ENCODE assay signal across 8 mouse cellular contexts in genomic region chr9:108306571-108306980, GRCm38 (mm10). TPM values are rescaled to one million over a fixed set of nuclear protein-coding genes. Genes with fewer than 3 reads are reported as not detected.
DNase-seq lines count a peak whose midpoint lies in the region; ATAC-seq and TF ChIP-seq lines count a peak whose summit lies in the region.

No protein-coding gene starts in this region.

- peak; percentile 60 for DNase-seq in layer of hippocampus, adult 9-11 months
- no peak for DNase-seq in layer of hippocampus, adult 8-10 months (ENCODE audit: low spot score in 2 of 2)
- peak; percentile 82 for DNase-seq in brain, embryonic 14.5 days (ENCODE audit: low read depth)
- DNase-seq in gastrocnemius, adult 2 months, result peak; percentile 94
- peak; percentile 91 for DNase-seq in liver, postnatal 0 days
- DNase-seq in thymus, postnatal 0 days (ENCODE audit: low spot score), result peak; percentile 86

- peaks cover 20% of the 10 kb centered on the region for H3K36me3 ChIP-seq in liver, postnatal 0 days (replicated peaks; ENCODE audit: insufficient read depth, low read length)
- peaks cover 25% of the 10 kb centered on the region for H3K36me3 ChIP-seq in neural tube, embryonic 13.5 days

- H3K4me1 ChIP-seq in liver, postnatal 0 days (ENCODE audit: insufficient read depth), result peaks cover 40% of the 10 kb centered on the region
- H3K4me1 ChIP-seq in neural tube, embryonic 13.5 days (replicated peaks), result peaks cover 57% of the 10 kb centered on the region

- intact Hi-C loops in gastrocnemius, adult 2 months (cut with DNase I), result loop anchor here (2.0 kb wide), 1 partner anchor 42 kb away; no protein-coding TSS in a partner anchor

- peak; percentile 50 for ATAC-seq in inflammation-experienced regulatory T-cells, adult 6 months
- peak; percentile 75 for ATAC-seq in liver, postnatal 0 days
- peak; percentile 82 for ATAC-seq in neural tube, embryonic 13.5 days (ENCODE audit: low read depth)

- H3K4me2 ChIP-seq in liver, postnatal 0 days (ENCODE audit: low read depth, low read length), result peak overlapping the region; percentile 87
- peak overlapping the region; percentile 70 for H3K4me2 ChIP-seq in neural tube, embryonic 13.5 days

- H3K9me3 ChIP-seq in liver, postnatal 0 days (ENCODE audit: low read length), result no peaks in the 10 kb centered on the region
- H3K9me3 ChIP-seq in neural tube, embryonic 13.5 days, result no peaks in the 10 kb centered on the region

- no peaks in the 10 kb centered on the region for H3K27me3 ChIP-seq in liver, postnatal 0 days (ENCODE audit: insufficient read depth, low read length)
- H3K27me3 ChIP-seq in neural tube, embryonic 13.5 days, result no peaks in the 10 kb centered on the region

- H3K27ac ChIP-seq in gastrocnemius, adult 2 months, result peak overlapping the region; percentile 100
- peak overlapping the region; percentile 100 for H3K27ac ChIP-seq in liver, postnatal 0 days (ENCODE audit: low read depth)
- peak overlapping the region; percentile 98 for H3K27ac ChIP-seq in neural tube, embryonic 13.5 days (replicated peaks)

- no peak for TF ChIP-seq CTCF in brain, embryonic 14.5 days (IDR thresholded peaks at IDR 0.05; ENCODE audit: borderline replicate concordance, extremely low read depth, insufficient read depth, insufficient read length)
- no peak for TF ChIP-seq CTCF in gastrocnemius, adult 2 months (IDR thresholded peaks at IDR 0.05)
- TF ChIP-seq CTCF in liver, postnatal 0 days (IDR thresholded peaks at IDR 0.05; ENCODE audit: low read depth), result no peak

- TF ChIP-seq EP300 in liver, postnatal 0 days (IDR thresholded peaks at IDR 0.05; ENCODE audit: low read depth), result no peak

- H3K9ac ChIP-seq in liver, postnatal 0 days (replicated peaks), result peak overlapping the region; percentile 99
- peak overlapping the region; percentile 91 for H3K9ac ChIP-seq in neural tube, embryonic 13.5 days

- TF ChIP-seq POLR2A in brain, embryonic 14.5 days (IDR thresholded peaks at IDR 0.05; ENCODE audit: borderline replicate concordance, extremely low read depth, insufficient read depth, insufficient read length, poor library complexity, severe bottlenecking), result no peak

- WGBS in liver, postnatal 0 days (ENCODE audit: insufficient replicate concordance), result under 1% methylated on average over 41 of the region's 51 CpGs
- 0% methylated on average over 38 of the region's 51 CpGs for WGBS in neural tube, embryonic 13.5 days

- peak overlapping the region; percentile 100 for H3K4me3 ChIP-seq in gastrocnemius, adult 2 months
- H3K4me3 ChIP-seq in liver, postnatal 0 days (ENCODE audit: low read depth, low read length), result peak overlapping the region; percentile 98
- H3K4me3 ChIP-seq in neural tube, embryonic 13.5 days, result peak overlapping the region; percentile 90

RNA-seq across cellular contexts. Expression of gene Tcta, which starts 0.6 kb away (rescaled TPM):
- 10 to 100 TPM; 31.7 to 39.2 (median 36.8) TPM for total RNA-seq in layer of hippocampus, adult 8-10 months (2022)
- 34.6 and 39.0 TPM in 2 replicates for polyA plus RNA-seq in brain, embryonic 14.5 days (2012; rRNA removed)
- total RNA-seq in gastrocnemius, adult 2 months (2021), result 10 to 100 TPM; 27.0 to 35.1 TPM
- 10 to 100 TPM in 2 of 3 experiments, 1 to 10 TPM in 1; 9.6 to 17.6 (median 14.8) TPM for polyA plus RNA-seq in inflammation-experienced regulatory T-cells, adult 6 months (2017; shearing (Covaris generic))
- polyA plus RNA-seq in liver, postnatal 0 days (2015; fragmentation: Nextera tagmentation; extraction: Ambion mirVana), result 14.8 and 16.3 TPM in 2 replicates
- polyA plus RNA-seq in neural tube, embryonic 13.5 days (2015; fragmentation: Nextera tagmentation; extraction: Ambion mirVana), result 51.9 and 62.2 TPM in 2 replicates
- 41.6 and 45.7 TPM in 2 replicates for polyA plus RNA-seq in thymus, postnatal 0 days (2015; fragmentation: Nextera tagmentation; extraction: Ambion mirVana)

RNA-seq across cellular contexts. Expression of gene Rhoa, which starts 0.6 kb away (rescaled TPM):
- total RNA-seq in layer of hippocampus, adult 8-10 months (2022), result 100 to 1,000 TPM; 157 to 186 (median 166) TPM
- polyA plus RNA-seq in brain, embryonic 14.5 days (2012; rRNA removed), result 124 and 160 TPM in 2 replicates
- 100 to 1,000 TPM in 1 of 2 experiments, 10 to 100 TPM in 1; 95.0 to 122 TPM for total RNA-seq in gastrocnemius, adult 2 months (2021)
- polyA plus RNA-seq in inflammation-experienced regulatory T-cells, adult 6 months (2017; shearing (Covaris generic)), result 100 to 1,000 TPM; 323 to 459 (median 386) TPM
- polyA plus RNA-seq in liver, postnatal 0 days (2015; fragmentation: Nextera tagmentation; extraction: Ambion mirVana), result 163 and 165 TPM in 2 replicates
- 309 and 338 TPM in 2 replicates for polyA plus RNA-seq in neural tube, embryonic 13.5 days (2015; fragmentation: Nextera tagmentation; extraction: Ambion mirVana)
- polyA plus RNA-seq in thymus, postnatal 0 days (2015; fragmentation: Nextera tagmentation; extraction: Ambion mirVana), result 517 and 543 TPM in 2 replicates

RNA-seq across cellular contexts. Expression of gene Amt, which starts 9.9 kb away (rescaled TPM):
- 10 to 100 TPM; 30.1 to 37.2 (median 34.8) TPM for total RNA-seq in layer of hippocampus, adult 8-10 months (2022)
- polyA plus RNA-seq in brain, embryonic 14.5 days (2012; rRNA removed), result 58.0 and 67.8 TPM in 2 replicates
- 1 to 10 TPM; 1.0 to 1.4 TPM for total RNA-seq in gastrocnemius, adult 2 months (2021)
- polyA plus RNA-seq in inflammation-experienced regulatory T-cells, adult 6 months (2017; shearing (Covaris generic)), result 1 to 10 TPM in 2 of 3 experiments, under 1 TPM in 1; 0.18 to 1.3 (median 1.1) TPM
- polyA plus RNA-seq in liver, postnatal 0 days (2015; fragmentation: Nextera tagmentation; extraction: Ambion mirVana), result 10.9 and 13.5 TPM in 2 replicates
- polyA plus RNA-seq in neural tube, embryonic 13.5 days (2015; fragmentation: Nextera tagmentation; extraction: Ambion mirVana), result 29.1 and 30.6 TPM in 2 replicates
- 1.1 and 1.8 TPM in 2 replicates for polyA plus RNA-seq in thymus, postnatal 0 days (2015; fragmentation: Nextera tagmentation; extraction: Ambion mirVana)

RNA-seq across cellular contexts. Expression of gene Nicn1, which starts 16.3 kb away (rescaled TPM):
- total RNA-seq in layer of hippocampus, adult 8-10 months (2022), result 100 to 1,000 TPM; 106 to 131 (median 116) TPM
- 113 and 115 TPM in 2 replicates for polyA plus RNA-seq in brain, embryonic 14.5 days (2012; rRNA removed)
- 10 to 100 TPM in 1 of 2 experiments, 1 to 10 TPM in 1; 9.3 to 11.9 TPM for total RNA-seq in gastrocnemius, adult 2 months (2021)
- 1 to 10 TPM; 1.2 to 2.6 (median 1.6) TPM for polyA plus RNA-seq in inflammation-experienced regulatory T-cells, adult 6 months (2017; shearing (Covaris generic))
- 7.7 and 9.5 TPM in 2 replicates for polyA plus RNA-seq in liver, postnatal 0 days (2015; fragmentation: Nextera tagmentation; extraction: Ambion mirVana)
- polyA plus RNA-seq in neural tube, embryonic 13.5 days (2015; fragmentation: Nextera tagmentation; extraction: Ambion mirVana), result 124 and 130 TPM in 2 replicates
- 8.2 and 12.4 TPM in 2 replicates for polyA plus RNA-seq in thymus, postnatal 0 days (2015; fragmentation: Nextera tagmentation; extraction: Ambion mirVana)

RNA-seq across cellular contexts. Expression of gene Gpx1, which starts 32.1 kb away (rescaled TPM):
- 100 to 1,000 TPM in 1 of 4 experiments, 10 to 100 TPM in 3; 57.7 to 113 (median 78.2) TPM for total RNA-seq in layer of hippocampus, adult 8-10 months (2022)
- 381 and 444 TPM in 2 replicates for polyA plus RNA-seq in brain, embryonic 14.5 days (2012; rRNA removed)
- total RNA-seq in gastrocnemius, adult 2 months (2021), result 10 to 100 TPM; 54.9 to 69.4 TPM
- polyA plus RNA-seq in inflammation-experienced regulatory T-cells, adult 6 months (2017; shearing (Covaris generic)), result 100 to 1,000 TPM; 489 to 506 (median 494) TPM
- polyA plus RNA-seq in liver, postnatal 0 days (2015; fragmentation: Nextera tagmentation; extraction: Ambion mirVana), result 3,657 and 3,917 TPM in 2 replicates
- 548 and 562 TPM in 2 replicates for polyA plus RNA-seq in neural tube, embryonic 13.5 days (2015; fragmentation: Nextera tagmentation; extraction: Ambion mirVana)
- 862 and 915 TPM in 2 replicates for polyA plus RNA-seq in thymus, postnatal 0 days (2015; fragmentation: Nextera tagmentation; extraction: Ambion mirVana)

Comparison
In these comparisons a context has a peak if more than half of its experiments do, and no peak if none do; other contexts are left out.
1. DNase-seq: peak in layer of hippocampus, adult 9-11 months (single experiment), brain, embryonic 14.5 days (single experiment), gastrocnemius, adult 2 months (single experiment), liver, postnatal 0 days (single experiment) and thymus, postnatal 0 days (single experiment); none in layer of hippocampus, adult 8-10 months (0 of 2).
2. Peak in every context shown above with its lines, with median percentiles within 50 percentile points of each other: H3K27ac ChIP-seq, H3K4me3 ChIP-seq and ATAC-seq.